Mouse (Mus musculus): Measurements from ENCODE around the gene Atp6v1c2.

DNA sequence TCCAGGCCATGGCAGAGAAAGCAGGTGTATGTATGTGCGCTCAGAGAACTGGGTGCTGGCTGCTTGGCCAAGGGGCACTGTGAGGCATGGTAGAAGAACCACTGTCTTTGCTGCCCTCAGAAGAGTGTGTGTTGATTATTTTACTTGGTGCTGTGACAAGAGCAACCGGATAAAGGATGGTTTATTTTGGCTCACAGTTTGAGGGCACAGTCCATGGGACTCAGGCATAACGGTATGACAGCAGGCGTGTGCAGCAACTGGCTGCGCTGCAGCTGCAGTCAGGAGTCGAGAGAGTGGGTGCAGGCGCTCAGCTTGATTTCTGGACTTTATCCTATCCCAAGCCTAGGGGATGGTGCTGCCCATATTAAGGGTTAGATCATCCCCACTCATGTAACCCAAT lies 70.7 kb downstream of the Atp6v1c2 start:
- TF ChIP-seq CTCF (conservative IDR thresholded peaks at IDR 0.05 in 1 of 2, IDR thresholded peaks at IDR 0.05 in 1 of 2; ENCODE audit: low read depth in 2 of 2, low read length in 2 of 2) (no peak), USF2 (conservative IDR thresholded peaks at IDR 0.05; ENCODE audit: low read depth, low read length) (no peak), ZNF384 (IDR thresholded peaks at IDR 0.05; ENCODE audit: low read depth, low read length) (no peak), HCFC1 (IDR thresholded peaks at IDR 0.05; ENCODE audit: low read depth, low read length) (no peak), CHD2 (IDR thresholded peaks at IDR 0.05; ENCODE audit: low read length) (no peak), POLR2A (IDR thresholded peaks at IDR 0.05; ENCODE audit: low read depth, low read length) (no peak), POLR2AphosphoS2 (IDR thresholded peaks at IDR 0.05; ENCODE audit: low read depth, low read length) (no peak), MAX (IDR thresholded peaks at IDR 0.05; ENCODE audit: low read length) (no peak), JUN (IDR thresholded peaks at IDR 0.05; ENCODE audit: insufficient read depth, low read depth, low read length) (no peak), MXI1 (IDR thresholded peaks at IDR 0.05; ENCODE audit: low read depth, low read length) (no peak), GABPA (IDR thresholded peaks at IDR 0.05; ENCODE audit: insufficient replicate concordance, low read depth, low read length) (no peak), EP300 (IDR thresholded peaks at IDR 0.05; ENCODE audit: low read length) (no peak)

Measured in CH12.LX (cell line).